Comparison of ENCODE assay signal across 8 mouse cellular contexts in genomic region chr4:62998431-62998835, GRCm38 (mm10). TPM values are rescaled to one million over a fixed set of nuclear protein-coding genes. Genes with fewer than 3 reads are reported as not detected.
A peak's percentile ranks its signal among the peaks of the same experiment; 100 is the strongest.
DNase-seq lines count a peak whose midpoint lies in the region; ATAC-seq and TF ChIP-seq lines count a peak whose summit lies in the region.

No protein-coding gene starts in this region.

- peak overlapping the region; percentile 50; the same call in 1 of the 2 replicates for H3K9ac ChIP-seq in heart, embryonic 13.5 days
- 0 out of 2 replicates have a peak overlapping the region, but pooled peaks have one; percentile 6 for H3K9ac ChIP-seq in kidney, postnatal 0 days (ENCODE audit: low read depth, low read length)
- no peak overlapping the region for H3K9ac ChIP-seq in midbrain, embryonic 12.5 days (replicated peaks)

- H3K9me3 ChIP-seq in heart, embryonic 13.5 days: peaks cover 4% of the 10 kb centered on the region; the same call in 1 of the 2 replicates
- no peaks in the 10 kb centered on the region for H3K9me3 ChIP-seq in kidney, postnatal 0 days (replicated peaks; ENCODE audit: low read length)
- H3K9me3 ChIP-seq in midbrain, embryonic 12.5 days: 0 out of 2 replicates have a peak, but pooled peaks cover 7% of the 10 kb centered on the region

- 13% methylated on average over 5 of the region's 5 CpGs for WGBS in heart, embryonic 13.5 days
- 20% methylated on average over 5 of the region's 5 CpGs for WGBS in kidney, postnatal 0 days
- WGBS in midbrain, embryonic 12.5 days: 57% methylated on average over 5 of the region's 5 CpGs

- peak; percentile 16; the same call in 1 of the 2 replicates for ATAC-seq in heart, embryonic 13.5 days (ENCODE audit: extremely low read depth, insufficient number of reproducible peaks, low FRiP score, low TSS enrichment)
- peak; percentile 33; the same call in 1 of the 2 replicates for ATAC-seq in kidney, postnatal 0 days (replicated peaks; ENCODE audit: low FRiP score, low read depth)
- ATAC-seq in midbrain, embryonic 12.5 days (ENCODE audit: low FRiP score, low read depth): no peak; the same call in 1 of the 2 replicates
- no peak for ATAC-seq in erythroblast, adult 5-6 weeks (replicated peaks; ENCODE audit: low FRiP score, poor library complexity, severe bottlenecking)

- H3K4me3 ChIP-seq in heart, embryonic 13.5 days: no peak overlapping the region
- no peak overlapping the region for H3K4me3 ChIP-seq in kidney, postnatal 0 days (replicated peaks; ENCODE audit: low read depth, low read length)
- H3K4me3 ChIP-seq in midbrain, embryonic 12.5 days: no peak overlapping the region
- H3K4me3 ChIP-seq in layer of hippocampus, adult 2 months: no peak overlapping the region

- H3K27ac ChIP-seq in heart, embryonic 13.5 days (replicated peaks): peak overlapping the region; percentile 97
- peak overlapping the region; percentile 50 for H3K27ac ChIP-seq in kidney, postnatal 0 days
- peak overlapping the region; percentile 50 for H3K27ac ChIP-seq in midbrain, embryonic 12.5 days (replicated peaks)
- no peak overlapping the region for H3K27ac ChIP-seq in layer of hippocampus, adult 2 months

- H3K36me3 ChIP-seq in heart, embryonic 13.5 days: no peaks in the 10 kb centered on the region
- H3K36me3 ChIP-seq in kidney, postnatal 0 days (ENCODE audit: insufficient read depth, low read length): 0 out of 2 replicates have a peak, but pooled peaks cover 3% of the 10 kb centered on the region
- H3K36me3 ChIP-seq in midbrain, embryonic 12.5 days: peaks cover 8% of the 10 kb centered on the region

- H3K27me3 ChIP-seq in heart, embryonic 13.5 days (replicated peaks): no peaks in the 10 kb centered on the region
- no peaks in the 10 kb centered on the region for H3K27me3 ChIP-seq in kidney, postnatal 0 days (ENCODE audit: insufficient read depth, low read length)
- no peaks in the 10 kb centered on the region for H3K27me3 ChIP-seq in midbrain, embryonic 12.5 days

- peaks cover 60% of the 10 kb centered on the region for H3K4me1 ChIP-seq in heart, embryonic 13.5 days
- H3K4me1 ChIP-seq in kidney, postnatal 0 days (replicated peaks; ENCODE audit: insufficient read depth, low read length): peaks cover 23% of the 10 kb centered on the region
- peaks cover 28% of the 10 kb centered on the region for H3K4me1 ChIP-seq in midbrain, embryonic 12.5 days

- no peak for TF ChIP-seq CTCF in kidney, postnatal 0 days (IDR thresholded peaks at IDR 0.05; ENCODE audit: low read depth)
- no peak for TF ChIP-seq CTCF in layer of hippocampus, adult 2 months (conservative IDR thresholded peaks at IDR 0.05)

- DNase-seq in Muller cell, postnatal 12 days (ENCODE audit: inconsistent ontology term): peak; percentile 81
- peak; percentile 8 for DNase-seq in adrenal gland, adult 8-10 months
- DNase-seq in kidney, postnatal 0 days (ENCODE audit: low spot score): peak; percentile 91
- no peak for DNase-seq in right cerebral cortex, postnatal 36 days (ENCODE audit: low spot score in 2 of 2)
- DNase-seq in layer of hippocampus, adult 2 months (ENCODE audit: low spot score in 2 of 2): no peak

- peak overlapping the region; percentile 56 for H3K4me2 ChIP-seq in heart, embryonic 13.5 days
- H3K4me2 ChIP-seq in kidney, postnatal 0 days (ENCODE audit: low read length): no peak overlapping the region
- H3K4me2 ChIP-seq in midbrain, embryonic 12.5 days (replicated peaks): no peak overlapping the region

RNA-seq across cellular contexts. Expression of gene Zfp618, which starts 33.1 kb away (rescaled TPM):
- 10 to 100 TPM in 1 of 4 experiments, 1 to 10 TPM in 3; 3.9 to 11.0 (median 6.3) TPM for total RNA-seq in adrenal gland, adult 8-10 months (2022)
- 11.3 and 11.8 TPM in 2 replicates for polyA plus RNA-seq in heart, embryonic 13.5 days (2015; fragmentation: Nextera tagmentation; extraction: Ambion mirVana)
- polyA plus RNA-seq in kidney, postnatal 0 days (2015; fragmentation: Nextera tagmentation; extraction: Ambion mirVana): 26.6 and 27.6 TPM in 2 replicates
- polyA plus RNA-seq in midbrain, embryonic 12.5 days (2016; fragmentation: Nextera tagmentation; extraction: Ambion mirVana): 43.5 and 47.1 TPM in 2 replicates
- total RNA-seq in erythroblast, adult 5-6 weeks (2015; ENCODE audit: low replicate concordance): not detected in 2 replicates
- total RNA-seq in erythroblast, adult 5-6 weeks (2017; ENCODE audit: low replicate concordance): not detected in 2 replicates
- total RNA-seq in layer of hippocampus, adult 2 months (2021): 1 to 10 TPM; 3.6 to 6.1 TPM

Comparison
In these comparisons a context has a peak if more than half of its experiments do, and no peak if none do; other contexts are left out.
1. DNase-seq: peak in Muller cell, postnatal 12 days (single experiment), adrenal gland, adult 8-10 months (single experiment) and kidney, postnatal 0 days (single experiment); none in right cerebral cortex, postnatal 36 days (0 of 2) and layer of hippocampus, adult 2 months (0 of 2).
2. ATAC-seq: peak in heart, embryonic 13.5 days (single experiment) and kidney, postnatal 0 days (single experiment); none in midbrain, embryonic 12.5 days (single experiment) and erythroblast, adult 5-6 weeks (single experiment).
3. RNA of gene Zfp618, which starts 33.1 kb away (total RNA-seq): 3.9 to 11.0 TPM in adrenal gland, adult 8-10 months and 3.6 to 6.1 TPM in layer of hippocampus, adult 2 months; not detected in erythroblast, adult 5-6 weeks; every median in the first group is over 4 times any median in the second.